Mouse (Mus musculus): ENCODE data around the gene Arhgef28.

DNA sequence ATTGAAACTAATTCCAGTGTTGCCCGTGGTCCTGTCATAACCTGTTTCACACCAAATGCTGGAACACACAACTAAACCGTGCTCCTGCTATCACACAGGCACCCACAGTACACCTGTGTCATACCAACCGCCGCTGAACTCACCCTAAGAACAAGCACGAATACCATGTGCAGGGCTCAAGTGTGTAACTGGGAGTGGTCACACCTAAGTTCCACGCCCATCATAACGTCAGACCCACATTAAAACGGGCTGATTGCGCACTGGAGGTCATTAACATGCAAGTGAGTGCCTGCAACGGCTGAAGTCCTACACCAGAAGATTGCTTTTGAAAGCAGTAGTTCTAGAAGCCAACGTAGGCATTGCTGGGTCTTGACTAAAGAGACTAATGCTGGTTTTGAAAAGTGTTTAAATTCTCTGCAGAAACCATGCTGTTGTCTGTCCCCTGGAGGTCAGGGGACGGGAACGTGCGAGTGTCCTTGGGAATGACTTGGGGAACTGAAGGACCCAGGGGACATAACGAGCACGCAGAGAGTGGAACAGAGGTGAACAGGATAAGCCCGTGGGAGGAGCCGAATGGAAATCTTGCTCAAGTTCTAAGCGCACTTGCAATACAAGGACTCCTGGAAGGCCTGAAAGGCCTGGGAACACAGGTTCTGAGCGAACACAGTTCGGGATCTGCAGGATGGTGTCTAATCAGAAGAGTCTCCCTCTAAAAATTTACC, 22.9 kb downstream of the Arhgef28 start:
- TF ChIP-seq CTCF (IDR thresholded peaks at IDR 0.05; ENCODE audit: borderline replicate concordance, insufficient read depth, low read depth, low read length) (no peak), POLR2A (IDR thresholded peaks at IDR 0.05; ENCODE audit: borderline replicate concordance, insufficient read depth, low read length) (no peak)
